Mouse (Mus musculus) lung, postnatal 0 days (tissue): ENCODE measurements at regions not wholly inside any gene's neighbourhood (a gene's known extent, or its start where the extent isn't known, plus 50 kb on each side); places are given as distances from the start of the nearest gene placed in this dataset.
"Not testable (repeated sequence)": the region's sequence is repeated elsewhere in the genome, so short reads cannot be mapped to it uniquely, and the experiment has no call there.

Source experiments
- ATAC-seq: fragments of 200-750 bp; cut with Nextera tagmentation; 2 replicates; pipeline ENCODE4 v1.8.0; 2017; ENCODE audit warnings: moderate library complexity
- DNase-seq: peaks from one replicate; pipeline ENCODE4 v3.0.0-alpha.2; 2016; ENCODE audit warnings: low spot score
- H3K27ac ChIP-seq: fragments of 300-500 bp; sonication (generic); 2 replicates; pipeline ENCODE4 v1.5.1; 2014; ENCODE audit warnings: antibody characterized with exemption, mild to moderate bottlenecking, low read length, mixed read lengths
- H3K27me3 ChIP-seq: fragments of 300-500 bp; sonication (generic); replicated peaks from 2 replicates; pipeline ENCODE4 v1.6.1; 2014; ENCODE audit warnings: low read length, mixed read lengths; ENCODE audit not compliant: insufficient read depth
- H3K36me3 ChIP-seq: fragments of 300-500 bp; sonication (generic); 2 replicates; pipeline ENCODE4 v1.6.1; 2014; ENCODE audit warnings: low read length, mixed read lengths; ENCODE audit not compliant: insufficient read depth
- H3K4me1 ChIP-seq: fragments of 300-500 bp; sonication (generic); 2 replicates; pipeline ENCODE4 v1.6.1; 2014; ENCODE audit warnings: antibody characterized with exemption, low read depth, low read length, mixed read lengths; ENCODE audit not compliant: insufficient read depth
- H3K4me2 ChIP-seq: fragments of 300-500 bp; sonication (generic); replicated peaks from 2 replicates; pipeline ENCODE4 v1.6.1; 2014; ENCODE audit warnings: low read depth, mild to moderate bottlenecking, low read length, moderate library complexity, mixed read lengths
- H3K4me3 ChIP-seq: fragments of 300-500 bp; sonication (generic); 2 replicates; pipeline ENCODE4 v1.5.1; 2014; ENCODE audit warnings: low read depth, low read length
- H3K9ac ChIP-seq: fragments of 300-500 bp; sonication (generic); replicated peaks from 2 replicates; pipeline ENCODE4 v1.6.1; 2014; ENCODE audit warnings: low read depth, mild to moderate bottlenecking
- H3K9me3 ChIP-seq: fragments of 300-500 bp; sonication (generic); 2 replicates; pipeline ENCODE4 v1.6.1; 2016; ENCODE audit warnings: low read length, mixed read lengths
- WGBS: fragments of 180-500 bp; shearing (Covaris S2); extraction: QIAGEN DNeasy Blood & Tissue Kit; methylation state at CpG from one replicate; pipeline ENCODE4 v1.1.7; 2014; 5-methylcytosine and 5-hydroxymethylcytosine counted together

GRCm38 (mm10) chr7:59797212-59797611 is 207.6 kb downstream of the Snurf start:
- DNase-seq: peak; percentile 4
- not testable (repeated sequence) for ATAC-seq
- WGBS: 72% methylated on average over 4 of the region's 4 CpGs

GRCm38 (mm10) chr7:59769749-59770148 is 235.1 kb downstream of the Snurf start:
- H3K27me3 ChIP-seq, H3K9me3 ChIP-seq, H3K36me3 ChIP-seq, DNase-seq, H3K9ac ChIP-seq, ATAC-seq, H3K4me3 ChIP-seq, H3K4me1 ChIP-seq, H3K4me2 ChIP-seq, H3K27ac ChIP-seq: not testable (repeated sequence)
- 44% methylated on average over 1 of the region's 1 CpGs for WGBS

More at GRCm38 (mm10) chr7:59797212-59797611, 207.6 kb downstream of the Snurf start:
- H3K4me2 ChIP-seq, H3K4me1 ChIP-seq, H3K36me3 ChIP-seq, H3K9ac ChIP-seq, H3K27ac ChIP-seq, H3K4me3 ChIP-seq, H3K27me3 ChIP-seq, H3K9me3 ChIP-seq: not testable (repeated sequence)

GRCm38 (mm10) chr7:59768641-59769040 is 236.2 kb downstream of the Snurf start:
- not testable (repeated sequence) for H3K4me1 ChIP-seq, ATAC-seq
- WGBS: 65% methylated on average over 2 of the region's 4 CpGs

GRCm38 (mm10) chr7:59767325-59767724 is 237.5 kb downstream of the Snurf start:
- WGBS: 60% methylated on average over 1 of the region's 1 CpGs
- ATAC-seq, H3K4me1 ChIP-seq, H3K27me3 ChIP-seq, H3K9ac ChIP-seq, H3K4me3 ChIP-seq, H3K4me2 ChIP-seq, H3K27ac ChIP-seq, H3K9me3 ChIP-seq, H3K36me3 ChIP-seq: not testable (repeated sequence)
- DNase-seq: peak; percentile 4

More at GRCm38 (mm10) chr7:59768641-59769040, 236.2 kb downstream of the Snurf start:
- not testable (repeated sequence) for H3K9ac ChIP-seq, H3K27ac ChIP-seq, H3K4me2 ChIP-seq, DNase-seq, H3K4me3 ChIP-seq, H3K9me3 ChIP-seq, H3K27me3 ChIP-seq, H3K36me3 ChIP-seq
